Mouse (Mus musculus): Measurements from ENCODE around the gene Bub1b. TPM values are rescaled to one million over a fixed set of nuclear protein-coding genes. Genes with fewer than 3 reads are reported as not detected.
"Not testable (repeated sequence)": the region's sequence is repeated elsewhere in the genome, so short reads cannot be mapped to it uniquely, and the experiment has no call there.

The Bub1b gene
- polyA plus RNA-seq, 1 experiment from 2014 or later: 4.1 TPM

- H3K27ac ChIP-seq (ENCODE audit: low read length): no peak overlapping the region
- no peak overlapping the region for H3K4me3 ChIP-seq (ENCODE audit: low read depth, low read length)
- no peaks in the 10 kb centered on the region for H3K27me3 ChIP-seq (replicated peaks; ENCODE audit: insufficient read depth, low read length)
- no peaks in the 10 kb centered on the region for H3K4me1 ChIP-seq (ENCODE audit: insufficient read depth, low read depth, low read length)
- no peak overlapping the region for H3K4me2 ChIP-seq (replicated peaks; ENCODE audit: low read depth, low read length)
- no peak for TF ChIP-seq CTCF (IDR thresholded peaks at IDR 0.05)
- TF ChIP-seq EP300 (IDR thresholded peaks at IDR 0.05): no peak
- no peak overlapping the region for H3K9ac ChIP-seq (replicated peaks; ENCODE audit: low read depth)
- H3K36me3 ChIP-seq (ENCODE audit: insufficient read depth, low read length): no peaks in the 10 kb centered on the region
- no peak for DNase-seq (ENCODE audit: low spot score)
- WGBS: 43% methylated on average over 3 of the region's 3 CpGs
- H3K9me3 ChIP-seq (ENCODE audit: low read length): no peaks in the 10 kb centered on the region
- ATAC-seq: no peak
Measured at GRCm38 (mm10) chr2:118642942-118643341, 44.9 kb downstream of the Bub1b start.

- no peak overlapping the region for H3K4me3 ChIP-seq (ENCODE audit: low read depth, low read length)
- no peak overlapping the region for H3K4me2 ChIP-seq (replicated peaks; ENCODE audit: low read depth, low read length)
- H3K36me3 ChIP-seq (ENCODE audit: insufficient read depth, low read length): no peaks in the 10 kb centered on the region
- H3K27ac ChIP-seq (ENCODE audit: low read length): no peak overlapping the region
- H3K27me3 ChIP-seq (replicated peaks; ENCODE audit: insufficient read depth, low read length): no peaks in the 10 kb centered on the region
- ATAC-seq: no peak
- H3K4me1 ChIP-seq (ENCODE audit: insufficient read depth, low read depth, low read length): no peaks in the 10 kb centered on the region
- no peak overlapping the region for H3K9ac ChIP-seq (replicated peaks; ENCODE audit: low read depth)
- no peak for DNase-seq (ENCODE audit: low spot score)
- TF ChIP-seq EP300 (IDR thresholded peaks at IDR 0.05) (no peak), CTCF (IDR thresholded peaks at IDR 0.05) (no peak)
- WGBS: 80% methylated on average over 5 of the region's 5 CpGs
- no peaks in the 10 kb centered on the region for H3K9me3 ChIP-seq (ENCODE audit: low read length)
Measured at GRCm38 (mm10) chr2:118646665-118647064, 48.7 kb downstream of the Bub1b start.

- H3K36me3 ChIP-seq (ENCODE audit: insufficient read depth, low read length); H3K4me1 ChIP-seq (ENCODE audit: insufficient read depth, low read depth, low read length); H3K9ac ChIP-seq (replicated peaks; ENCODE audit: low read depth); H3K9me3 ChIP-seq (ENCODE audit: low read length); DNase-seq (ENCODE audit: low spot score); H3K4me3 ChIP-seq (ENCODE audit: low read depth, low read length); ATAC-seq; H3K27ac ChIP-seq (ENCODE audit: low read length); H3K4me2 ChIP-seq (replicated peaks; ENCODE audit: low read depth, low read length); H3K27me3 ChIP-seq (replicated peaks; ENCODE audit: insufficient read depth, low read length): not testable (repeated sequence)
- WGBS: 47% methylated on average over 2 of the region's 2 CpGs
Measured at GRCm38 (mm10) chr2:118650697-118651096, 52.7 kb downstream of the Bub1b start.

- Histone ChIP-seq H3K36me3 (ENCODE audit: insufficient read depth, low read length) (no peaks in the 10 kb centered on the region), H3K4me3 (ENCODE audit: low read depth, low read length) (no peak overlapping the region), H3K4me2 (replicated peaks; ENCODE audit: low read depth, low read length) (no peak overlapping the region), H3K9me3 (ENCODE audit: low read length) (no peaks in the 10 kb centered on the region), H3K9ac (replicated peaks; ENCODE audit: low read depth) (no peak overlapping the region), H3K4me1 (ENCODE audit: insufficient read depth, low read depth, low read length) (peaks cover 21% of the 10 kb centered on the region; the same call in 1 of the 2 replicates), H3K27me3 (replicated peaks; ENCODE audit: insufficient read depth, low read length) (no peaks in the 10 kb centered on the region), H3K27ac (ENCODE audit: low read length) (no peak overlapping the region)
- ATAC-seq: no peak
- WGBS: 40% methylated on average over 3 of the region's 3 CpGs
- no peak for TF ChIP-seq EP300 (IDR thresholded peaks at IDR 0.05)
- no peak for TF ChIP-seq CTCF (IDR thresholded peaks at IDR 0.05)
- peak; percentile 32 for DNase-seq (ENCODE audit: low spot score)
Measured at GRCm38 (mm10) chr2:118656688-118657281, 58.8 kb downstream of the Bub1b start.

GRCm38 (mm10) chr2:118658457-118658856 is 60.4 kb downstream of the Bub1b start:
- ATAC-seq (peak; percentile 68), DNase-seq (ENCODE audit: low spot score) (peak; percentile 71)
- no peak overlapping the region for H3K4me2 ChIP-seq (replicated peaks; ENCODE audit: low read depth, low read length)
- 33% methylated on average over 4 of the region's 4 CpGs for WGBS
- no peak overlapping the region for H3K4me3 ChIP-seq (ENCODE audit: low read depth, low read length)
- TF ChIP-seq CTCF (IDR thresholded peaks at IDR 0.05) (no peak), EP300 (IDR thresholded peaks at IDR 0.05) (no peak)
- no peaks in the 10 kb centered on the region for H3K27me3 ChIP-seq (replicated peaks; ENCODE audit: insufficient read depth, low read length)
- no peak overlapping the region for H3K9ac ChIP-seq (replicated peaks; ENCODE audit: low read depth)
- H3K4me1 ChIP-seq (ENCODE audit: insufficient read depth, low read depth, low read length): peaks cover 25% of the 10 kb centered on the region; the same call in 1 of the 2 replicates
- peak overlapping the region; percentile 7; the same call in 1 of the 2 replicates for H3K27ac ChIP-seq (ENCODE audit: low read length)
- H3K9me3 ChIP-seq (ENCODE audit: low read length): no peaks in the 10 kb centered on the region
- no peaks in the 10 kb centered on the region for H3K36me3 ChIP-seq (ENCODE audit: insufficient read depth, low read length)

- H3K27me3 ChIP-seq (replicated peaks; ENCODE audit: insufficient read depth, low read length): no peaks in the 10 kb centered on the region
- WGBS: 10% methylated on average over 1 of the region's 1 CpGs
- H3K36me3 ChIP-seq (ENCODE audit: insufficient read depth, low read length): no peaks in the 10 kb centered on the region
- no peak overlapping the region for H3K9ac ChIP-seq (replicated peaks; ENCODE audit: low read depth)
- peaks cover 27% of the 10 kb centered on the region; the same call in 1 of the 2 replicates for H3K4me1 ChIP-seq (ENCODE audit: insufficient read depth, low read depth, low read length)
- H3K4me3 ChIP-seq (ENCODE audit: low read depth, low read length): no peak overlapping the region
- H3K27ac ChIP-seq (ENCODE audit: low read length): peak overlapping the region; percentile 7; the same call in 1 of the 2 replicates
- DNase-seq (ENCODE audit: low spot score) (peak; percentile 92), ATAC-seq (peak; percentile 76)
- no peaks in the 10 kb centered on the region for H3K9me3 ChIP-seq (ENCODE audit: low read length)
- no peak overlapping the region for H3K4me2 ChIP-seq (replicated peaks; ENCODE audit: low read depth, low read length)
- TF ChIP-seq CTCF (IDR thresholded peaks at IDR 0.05) (no peak), EP300 (IDR thresholded peaks at IDR 0.05) (peak; percentile 90)
Measured at GRCm38 (mm10) chr2:118659077-118659476, 61.1 kb downstream of the Bub1b start.

Measured in lung, postnatal 0 days (tissue).